Mouse (Mus musculus) brain, embryonic 18.5 days (tissue): ENCODE data around the gene Rhox2e.
"Not testable (repeated sequence)": the region's sequence is repeated elsewhere in the genome, so short reads cannot be mapped to it uniquely, and the experiment has no call there.

Experiments used
- DNase-seq: peaks from one replicate; pipeline ENCODE4 v3.0.0-alpha.2; 2012; ENCODE audit warnings: low read depth, low spot score

Rhox2e gene

GRCm38 (mm10) chrX:37530152-37530551, at the start of gene Rhox2e:
Rhox2e (plus strand) TSS chrX:37530452.
- not testable (repeated sequence) for DNase-seq

DNA sequence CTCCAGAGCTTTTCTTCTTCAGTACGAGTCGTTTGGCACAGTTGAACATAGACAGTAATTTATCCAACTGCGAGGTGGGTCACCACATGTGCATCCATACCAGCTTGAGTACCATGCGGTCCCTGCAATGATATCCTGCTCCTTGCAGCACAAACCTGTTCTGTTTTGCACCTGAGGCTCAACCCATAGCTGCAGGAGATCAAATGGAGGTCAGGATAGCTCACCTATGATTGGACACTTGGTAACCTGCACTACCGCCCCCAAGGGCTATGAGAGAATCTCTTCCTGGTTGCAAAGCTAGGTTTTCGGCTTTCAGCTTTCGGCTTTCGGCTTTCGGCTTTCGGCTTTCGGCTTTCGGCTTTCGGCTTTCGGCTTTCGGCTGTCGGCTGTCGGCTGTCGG, 16.2 kb upstream of the Rhox2e start, which contains the start of gene Rhox4d:
TSS of gene Rhox4d (plus strand) at position 301 of the 400 bp plus-strand sequence.
- DNase-seq: not testable (repeated sequence)

DNA sequence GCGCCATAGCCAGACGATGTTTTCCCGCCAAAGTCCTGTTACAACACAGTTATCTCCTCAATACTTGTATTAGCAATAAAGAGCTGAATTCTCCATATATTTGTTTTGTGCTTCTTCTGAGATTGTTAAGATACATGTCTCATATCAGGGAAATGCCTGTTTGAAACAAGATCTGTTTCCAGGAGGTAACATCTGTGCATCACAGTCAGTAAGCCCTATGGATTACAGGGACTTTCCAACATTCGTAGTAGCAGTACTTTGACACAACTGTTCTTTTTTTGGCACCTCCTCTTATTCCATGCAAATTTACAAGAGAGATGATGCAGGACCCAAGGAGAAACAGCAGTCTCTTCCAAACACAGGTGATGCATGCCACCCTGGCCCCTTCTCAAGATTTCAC, 11.5 kb downstream of the Rhox2e start, which contains the start of gene Rhox3e:
TSS of gene Rhox3e (plus strand) at position 301 of the 400 bp plus-strand sequence.
- DNase-seq: not testable (repeated sequence)

DNA sequence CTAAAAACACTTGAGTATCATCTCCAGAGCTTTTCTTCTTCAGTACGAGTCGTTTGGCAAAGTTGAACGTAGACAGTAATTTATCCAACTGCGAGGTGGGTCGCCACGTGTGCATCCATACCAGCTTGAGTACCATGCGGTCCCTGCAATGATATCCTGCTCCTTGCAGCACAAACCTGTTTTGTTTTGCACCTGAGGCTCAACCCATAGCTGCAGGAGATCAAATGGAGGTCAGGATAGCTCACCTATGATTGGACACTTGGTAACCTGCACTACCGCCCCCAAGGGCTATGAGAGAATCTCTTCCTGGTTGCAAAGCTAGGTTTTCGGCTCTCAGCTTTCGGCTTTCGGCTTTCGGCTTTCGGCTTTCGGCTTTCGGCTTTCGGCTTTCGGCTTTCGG, 26.9 kb downstream of the Rhox2e start, which contains the start of gene Rhox4e:
TSS of gene Rhox4e (plus strand) at position 301 of the 400 bp plus-strand sequence.
- DNase-seq: not testable (repeated sequence)

GRCm38 (mm10) chrX:37571105-37571504, 40.9 kb downstream of the Rhox2e start, which contains the start of gene Rhox2f:
Rhox2f (plus strand) TSS chrX:37571405.
- not testable (repeated sequence) for DNase-seq

DNA sequence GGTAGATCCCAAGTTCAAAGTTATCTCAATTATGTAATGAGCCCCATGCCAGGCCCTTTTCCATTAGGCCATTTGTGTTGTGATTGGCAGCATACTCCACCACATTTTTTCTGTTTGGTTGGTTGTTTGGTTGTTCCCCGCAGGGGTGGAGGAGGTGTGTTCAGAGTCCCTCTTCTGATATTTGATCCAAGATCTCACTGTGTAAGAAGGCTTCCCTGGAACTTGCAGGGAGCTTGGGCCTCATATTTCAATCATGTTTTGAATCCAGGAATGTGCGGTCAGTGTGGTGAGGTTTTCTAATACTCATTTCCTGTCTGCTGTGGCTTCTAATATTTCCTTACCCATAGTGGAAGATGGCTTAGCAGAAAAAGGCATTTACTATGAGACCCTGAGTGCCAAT, 42.4 kb downstream of the Rhox2e start:
- DNase-seq: not testable (repeated sequence)

GRCm38 (mm10) chrX:37580692-37581091, 50.4 kb downstream of the Rhox2e start, which contains the start of gene Rhox3f:
Rhox3f (plus strand) TSS chrX:37580992.
- not testable (repeated sequence) for DNase-seq
